Mouse (Mus musculus) embryo, embryonic 9.5 days (tissue): ENCODE results near the gene Phykpl.

ENCODE experiments used
- DNase-seq: peaks from one replicate; pipeline ENCODE4 v3.0.0-alpha.2; 2017; ENCODE audit errors: extremely low spot score

Phykpl gene

DNA sequence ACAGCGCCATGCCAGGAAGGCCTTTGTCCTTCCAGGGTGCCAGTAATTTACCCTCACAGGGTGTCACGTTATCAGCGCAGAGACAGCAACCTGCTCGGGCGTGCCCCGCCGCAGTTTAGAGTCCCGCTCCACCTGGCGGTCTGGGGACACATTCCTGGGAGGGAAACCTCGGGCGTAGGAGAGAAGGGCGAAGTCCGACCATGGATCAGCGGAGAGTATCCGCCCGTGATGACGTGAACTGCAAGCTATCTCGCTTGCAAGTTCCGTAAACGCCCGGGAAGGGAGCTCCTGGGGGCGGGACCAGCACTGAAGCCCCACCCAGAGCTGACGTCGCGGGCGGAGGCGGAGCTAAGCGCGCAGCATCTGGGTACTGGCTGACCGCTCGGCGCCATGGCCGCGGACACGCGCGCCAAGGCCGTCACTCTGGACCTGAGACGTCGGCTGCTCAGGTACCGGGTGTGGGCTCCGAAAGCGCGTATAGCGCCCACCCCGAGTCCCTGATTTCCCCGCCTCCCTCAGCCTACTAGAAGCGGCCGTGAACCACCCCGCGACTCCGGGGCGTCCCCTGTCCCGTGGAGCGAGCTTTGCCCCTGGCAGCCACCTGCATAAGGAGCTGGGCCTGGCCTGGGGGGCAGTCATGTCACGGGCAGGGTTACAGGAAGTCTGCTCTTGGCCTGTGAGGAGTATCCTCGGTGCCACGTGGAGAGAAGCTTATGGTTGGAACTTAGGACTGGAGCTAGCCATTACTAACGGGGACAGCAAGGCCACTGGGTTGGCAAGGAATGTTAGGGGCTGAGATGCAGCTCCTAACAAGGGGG, at the start of gene Phykpl:
Phykpl (plus strand) TSS at position 327 of the 818 bp plus-strand sequence.
- DNase-seq, result peak; percentile 99

DNA sequence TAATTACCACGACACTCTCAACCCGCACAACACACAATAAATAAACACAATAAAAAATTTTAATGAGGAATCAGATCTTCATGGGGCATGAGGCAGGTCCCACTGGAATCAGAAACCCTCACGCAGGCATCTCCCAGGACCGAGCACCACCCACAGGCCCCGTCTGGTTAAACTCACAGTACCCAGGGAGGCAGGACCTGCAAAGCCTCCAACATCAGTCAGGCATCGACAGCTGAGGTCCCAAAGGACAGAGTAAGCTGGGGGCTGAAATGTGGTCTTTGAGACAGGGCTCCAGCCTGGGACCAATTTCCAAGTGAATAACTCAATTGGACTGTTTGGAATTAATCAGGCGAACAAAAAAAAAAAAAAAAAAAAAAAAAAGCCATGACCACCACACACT, 46.2 kb upstream of the Phykpl start:
- no peak for DNase-seq

DNA sequence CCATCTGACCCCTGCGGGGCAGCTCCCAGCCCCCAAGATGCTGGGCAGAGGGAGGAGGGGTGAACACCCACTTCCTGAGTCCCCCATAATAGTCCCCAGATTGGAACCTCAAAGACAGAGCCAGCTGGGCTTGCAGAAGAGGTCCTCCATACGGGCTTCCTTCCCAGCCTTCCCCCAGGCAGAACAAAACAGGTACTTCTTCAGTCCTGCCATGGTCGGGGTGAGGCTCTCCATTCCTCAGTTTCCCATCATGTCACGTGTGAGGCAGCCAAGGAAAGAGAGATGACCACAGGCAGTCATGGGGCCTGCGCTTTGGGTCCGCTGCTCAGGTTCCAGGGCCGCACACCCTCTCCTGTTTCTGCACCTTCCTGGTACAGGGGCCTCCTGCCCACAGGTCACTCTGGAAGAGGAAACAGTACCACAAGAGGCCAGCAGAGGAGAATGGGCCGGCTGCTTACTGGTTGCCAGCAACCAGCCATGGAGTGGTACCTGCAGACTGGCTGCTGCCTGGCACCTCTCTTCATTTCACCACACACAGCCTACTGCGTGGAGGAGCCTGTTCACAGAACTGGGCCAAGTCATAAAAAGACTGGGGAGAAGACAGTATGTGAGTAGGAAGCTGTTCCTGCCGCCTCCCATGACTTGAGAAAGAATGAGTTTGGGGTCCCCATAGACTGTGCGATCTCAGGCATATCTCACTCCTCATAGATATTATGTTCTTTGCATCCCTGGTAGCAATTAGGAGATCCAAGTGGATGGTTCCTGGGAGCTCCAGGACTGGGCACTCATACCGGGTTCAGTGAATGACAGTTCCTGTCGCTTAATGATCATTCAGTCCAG, 45.4 kb upstream of the Phykpl start:
- no peak for DNase-seq

DNA sequence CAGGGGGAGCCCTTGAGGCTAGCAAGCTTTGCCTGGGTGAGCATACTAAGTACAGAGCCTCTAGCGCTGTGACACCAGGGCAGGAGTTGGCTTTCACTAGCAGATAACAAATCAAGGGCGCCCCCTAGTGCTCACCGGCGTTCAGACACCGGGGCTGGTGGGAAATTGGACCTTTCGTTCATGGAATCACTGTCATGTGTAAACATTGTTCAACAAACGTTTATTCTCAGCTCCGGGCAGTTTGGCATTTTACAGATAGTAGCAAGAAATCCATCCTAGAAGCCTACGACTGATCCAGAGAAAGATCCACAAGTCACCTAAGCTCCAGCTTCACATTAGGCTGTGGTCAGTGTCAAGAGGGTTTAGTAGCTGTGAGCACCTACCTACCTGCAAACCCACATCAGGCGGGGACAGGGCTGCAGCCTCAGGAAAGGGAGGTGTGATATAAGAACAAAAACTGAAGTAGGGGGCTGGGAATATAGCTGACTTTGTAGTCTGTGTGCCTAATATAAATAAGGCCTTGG, 44.7 kb upstream of the Phykpl start:
- peak; percentile 94 for DNase-seq

DNA sequence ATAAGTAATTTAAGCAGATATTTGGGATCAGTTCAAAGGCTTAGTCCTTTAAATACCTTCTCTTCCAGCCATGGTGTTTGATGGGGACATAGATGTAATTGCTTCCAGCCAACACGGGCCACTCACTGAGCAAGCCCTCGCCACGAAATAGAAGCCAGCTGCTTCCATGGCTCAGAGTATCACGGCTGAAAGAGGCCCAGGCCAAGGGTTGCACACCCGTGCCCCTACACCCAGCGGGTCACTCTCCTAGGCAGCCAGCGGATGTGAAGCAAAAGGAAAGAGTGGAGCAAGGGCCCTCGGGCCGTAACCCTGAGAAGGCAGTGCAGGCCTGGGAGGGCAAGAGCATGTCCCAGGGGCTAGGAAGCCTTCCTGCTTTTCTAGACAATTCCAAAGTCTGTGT, 42.1 kb upstream of the Phykpl start:
- DNase-seq, result peak; percentile 60

DNA sequence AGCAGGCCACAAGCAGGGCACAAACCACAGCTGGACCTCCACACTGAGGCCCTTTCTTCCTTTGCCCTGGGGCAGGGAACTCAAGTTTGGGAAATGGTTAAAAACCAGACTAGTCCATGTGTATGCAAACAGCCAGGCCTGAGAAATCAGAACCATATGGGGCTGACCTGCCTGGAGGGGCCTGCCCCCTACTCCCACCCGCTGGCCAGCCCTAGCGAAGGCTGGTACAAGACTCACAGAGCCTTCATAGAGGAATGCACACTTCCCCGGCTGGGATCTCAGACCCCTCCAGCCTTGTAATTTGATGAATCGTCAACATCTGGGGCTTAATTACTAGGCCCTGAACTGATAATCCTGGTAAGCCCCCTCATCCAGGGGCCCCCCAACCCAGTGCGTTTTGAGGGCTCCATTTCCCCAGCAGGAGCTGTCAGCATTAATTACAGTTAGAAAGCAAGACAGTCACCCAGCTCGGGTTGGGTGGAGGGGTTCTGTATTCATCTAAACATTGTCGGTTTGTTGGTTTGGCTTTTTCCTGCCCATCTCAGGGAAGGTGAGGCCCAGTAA, 41.0 kb upstream of the Phykpl start:
- DNase-seq, result peak; percentile 61

DNA sequence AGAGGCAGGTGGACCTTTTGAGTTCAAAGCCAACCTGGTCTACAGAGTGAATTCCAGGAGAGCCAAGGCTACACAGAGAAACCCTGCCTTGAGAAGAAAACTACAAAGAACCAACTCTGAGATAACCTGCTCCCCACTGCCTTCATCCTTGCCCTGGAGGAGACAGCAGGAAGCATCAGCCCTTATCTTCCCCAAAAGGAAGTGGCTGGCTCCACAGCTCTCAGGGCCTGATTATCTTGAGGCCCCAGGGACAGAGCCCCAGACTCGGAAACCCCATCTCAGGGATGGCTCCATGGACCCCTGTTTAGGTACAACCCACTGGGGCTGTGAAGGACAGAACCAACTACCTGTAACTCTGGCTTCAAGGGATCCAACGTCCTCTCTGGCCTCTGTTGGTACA, 40.1 kb upstream of the Phykpl start:
- DNase-seq, result no peak

DNA sequence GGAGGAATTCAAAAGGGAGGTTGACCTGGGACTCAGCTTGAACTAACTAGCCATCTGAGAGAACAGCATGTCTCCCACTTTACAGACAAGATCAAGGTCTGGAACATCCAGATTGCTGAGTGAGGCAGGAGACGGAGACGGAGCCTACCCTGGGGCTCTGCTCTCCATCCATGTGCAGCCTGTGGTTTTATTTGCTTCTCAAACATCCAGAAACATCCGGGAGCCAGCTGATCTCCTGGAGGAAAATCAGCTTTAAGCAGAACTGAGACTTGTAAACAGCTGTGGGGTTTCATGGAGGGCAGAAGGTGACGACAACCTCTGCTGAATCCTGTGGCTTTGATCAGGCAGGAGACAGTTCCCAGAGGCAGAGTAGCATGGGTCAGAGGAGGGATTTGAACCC, 38.7 kb upstream of the Phykpl start:
- DNase-seq, result no peak

DNA sequence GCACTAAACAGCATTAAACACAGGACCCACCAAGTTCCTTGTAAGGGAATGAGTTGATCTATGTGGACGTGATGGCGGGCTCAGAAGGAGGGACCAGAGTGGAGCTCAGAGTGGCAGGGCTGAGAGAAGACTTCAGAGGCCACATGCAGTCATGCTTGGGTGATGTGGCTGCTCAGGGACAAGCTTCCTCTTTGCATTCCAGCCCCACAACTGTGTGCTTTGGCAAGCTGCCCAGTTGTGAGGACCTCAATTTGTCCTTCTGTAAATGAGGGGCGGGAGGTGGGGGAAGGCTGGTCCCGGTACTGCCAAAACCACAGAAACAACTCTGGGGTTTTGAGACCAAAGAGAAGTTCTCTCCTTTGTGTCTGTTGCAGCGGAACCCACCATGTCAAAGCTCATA, 33.3 kb upstream of the Phykpl start:
- no peak for DNase-seq

DNA sequence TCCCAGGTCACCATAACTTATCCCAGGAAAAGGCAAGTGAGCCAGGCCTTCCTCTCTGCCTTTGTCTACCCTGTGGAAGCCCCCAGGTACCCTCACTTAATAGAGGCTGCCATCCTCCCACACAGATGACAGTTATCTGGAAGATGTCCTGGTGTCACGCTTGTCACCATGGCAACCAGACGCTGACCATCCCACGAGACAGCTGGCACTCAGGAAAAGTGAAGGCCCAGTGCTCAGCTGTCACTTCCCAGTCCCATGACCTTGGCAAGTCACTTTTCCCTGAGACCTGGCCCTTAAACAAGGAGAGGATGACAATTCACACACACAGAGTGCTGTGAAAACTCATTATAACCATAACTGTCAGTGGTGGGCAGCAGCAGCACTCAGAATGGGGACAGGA, 32.5 kb upstream of the Phykpl start:
- no peak for DNase-seq

DNA sequence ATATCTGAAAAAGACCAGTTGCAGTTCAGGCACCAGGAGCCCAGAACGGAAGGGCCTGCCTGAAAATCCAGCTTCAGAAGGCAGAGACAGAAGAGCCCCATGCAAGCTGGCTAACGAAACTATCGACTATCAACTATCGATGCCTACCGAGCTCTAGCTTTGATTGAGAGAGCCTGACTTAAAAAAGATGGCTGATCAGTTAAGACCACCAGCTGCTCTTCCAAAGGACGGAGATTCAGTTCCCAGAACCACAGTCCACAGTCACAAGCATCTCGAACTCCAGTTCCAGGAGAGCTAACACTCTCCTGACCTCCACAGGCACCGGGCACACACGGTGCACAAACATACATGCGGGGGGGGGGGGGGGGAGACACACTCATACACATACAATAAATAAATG, 30.0 kb upstream of the Phykpl start:
- DNase-seq, result no peak

DNA sequence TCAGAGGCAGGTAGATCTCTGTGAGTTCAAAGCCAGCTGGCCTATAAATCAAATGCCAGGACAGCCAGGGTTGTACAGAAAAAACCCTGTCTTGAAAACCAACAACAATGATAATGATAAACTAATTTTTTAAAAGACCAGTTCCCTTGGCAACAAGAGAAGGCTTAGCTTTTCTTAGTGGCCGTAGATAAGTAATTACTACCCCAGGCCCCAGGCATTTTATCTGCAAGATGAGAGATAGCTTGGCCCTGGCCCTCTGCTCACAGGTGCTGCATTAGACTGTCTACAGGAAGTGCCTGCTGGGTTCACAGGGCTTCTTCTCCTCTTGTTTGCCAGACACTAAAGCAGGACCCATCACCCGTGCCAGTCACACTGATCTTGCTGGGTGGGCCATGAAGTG, 29.5 kb upstream of the Phykpl start:
- no peak for DNase-seq

DNA sequence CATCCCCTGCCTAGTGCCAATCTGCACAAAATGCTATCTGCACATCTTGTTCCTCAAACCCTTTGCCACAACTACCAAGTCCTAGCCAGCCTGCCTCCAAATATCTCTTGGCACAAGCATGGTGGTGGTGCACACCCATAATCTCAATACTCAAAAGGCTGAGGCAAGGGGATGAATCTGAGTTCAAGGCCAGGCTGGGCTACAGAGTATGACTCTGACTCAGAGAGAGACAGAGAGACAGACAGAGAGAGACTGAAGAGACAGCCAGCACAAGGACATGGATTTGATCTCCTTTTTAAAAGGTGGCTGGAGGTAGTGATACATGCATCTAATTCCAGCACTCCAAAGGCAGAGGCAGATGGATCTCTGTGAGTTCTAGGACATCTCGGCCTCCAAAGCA, 21.3 kb upstream of the Phykpl start:
- no peak for DNase-seq

DNA sequence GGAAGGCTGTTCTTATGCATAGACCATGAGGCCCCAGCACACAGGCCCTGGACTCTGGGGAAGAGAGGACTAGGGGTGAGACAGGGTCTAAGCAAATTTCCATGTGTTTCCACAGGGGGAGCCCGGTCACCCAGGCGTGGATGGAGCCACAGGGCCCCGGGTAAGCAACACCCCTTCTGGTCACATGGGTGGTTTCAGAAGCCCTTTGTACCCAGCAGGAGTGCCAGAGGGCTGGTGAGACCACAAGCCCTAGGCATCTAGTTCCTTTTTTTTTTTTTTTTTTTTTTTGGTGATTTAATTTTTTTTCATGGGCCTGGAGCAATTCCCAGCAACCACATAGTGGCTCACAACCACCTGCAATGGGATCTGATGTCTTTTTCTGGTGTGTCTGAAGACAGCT, 19.5 kb upstream of the Phykpl start:
- no peak for DNase-seq

DNA sequence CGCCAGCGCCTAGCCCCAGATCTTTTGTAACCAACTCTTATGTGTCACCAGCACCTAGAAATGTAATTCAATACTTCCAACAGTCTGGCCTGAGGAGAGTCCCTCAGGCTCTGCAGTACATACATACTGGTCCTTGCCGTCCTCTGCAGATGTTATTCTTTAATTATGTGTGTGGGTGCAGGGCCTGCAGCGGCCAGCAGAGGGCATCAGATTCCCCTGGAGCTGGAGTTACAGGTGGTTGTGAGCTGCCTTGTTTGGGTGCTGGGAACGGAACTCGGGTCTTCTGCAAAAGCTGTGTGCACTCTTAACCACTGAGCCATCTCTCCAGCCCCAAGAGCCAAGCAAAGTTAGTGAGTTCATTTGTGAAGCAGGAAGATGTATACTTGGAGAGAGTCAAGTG, 18.6 kb upstream of the Phykpl start:
- no peak for DNase-seq

DNA sequence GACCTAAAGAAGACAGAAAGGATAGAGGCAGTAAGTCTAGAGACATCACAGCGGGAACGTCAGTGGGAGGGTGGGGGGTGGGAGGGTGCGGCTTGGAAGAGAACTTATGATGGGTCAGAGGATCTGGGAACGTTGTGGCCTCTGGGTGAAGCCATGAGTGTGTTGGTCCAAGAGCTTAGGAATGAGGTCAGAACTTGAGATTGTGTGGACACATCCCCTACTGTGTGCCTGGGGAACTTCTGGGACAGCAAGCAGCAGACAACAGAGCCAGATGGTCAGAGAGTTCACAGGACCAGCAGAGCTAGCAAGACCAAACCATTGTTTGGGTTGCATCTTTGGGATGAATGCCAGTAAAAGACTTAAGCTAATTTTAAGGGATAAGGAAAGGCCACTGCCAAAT, 15.8 kb upstream of the Phykpl start:
- no peak for DNase-seq

DNA sequence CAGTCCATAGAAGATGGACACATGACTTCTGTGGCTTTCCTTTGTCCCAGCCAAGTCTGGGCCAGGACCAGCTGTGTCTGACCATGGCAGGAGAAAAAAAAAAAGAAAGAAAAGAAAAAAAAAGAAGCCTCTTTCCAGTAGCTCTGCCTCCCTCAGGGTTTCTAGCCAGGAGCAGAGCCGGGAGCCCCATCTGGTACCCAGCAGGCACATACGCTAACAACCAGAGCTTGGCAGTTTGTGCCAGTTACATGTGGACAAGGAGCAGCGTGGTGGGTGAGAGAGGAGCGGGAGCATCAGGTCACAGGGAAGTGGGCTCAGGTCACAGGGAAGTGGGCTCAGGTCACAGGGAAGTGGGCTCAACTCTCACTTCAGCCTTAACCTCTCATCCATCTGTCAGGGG, 8.1 kb upstream of the Phykpl start:
- DNase-seq, result no peak

DNA sequence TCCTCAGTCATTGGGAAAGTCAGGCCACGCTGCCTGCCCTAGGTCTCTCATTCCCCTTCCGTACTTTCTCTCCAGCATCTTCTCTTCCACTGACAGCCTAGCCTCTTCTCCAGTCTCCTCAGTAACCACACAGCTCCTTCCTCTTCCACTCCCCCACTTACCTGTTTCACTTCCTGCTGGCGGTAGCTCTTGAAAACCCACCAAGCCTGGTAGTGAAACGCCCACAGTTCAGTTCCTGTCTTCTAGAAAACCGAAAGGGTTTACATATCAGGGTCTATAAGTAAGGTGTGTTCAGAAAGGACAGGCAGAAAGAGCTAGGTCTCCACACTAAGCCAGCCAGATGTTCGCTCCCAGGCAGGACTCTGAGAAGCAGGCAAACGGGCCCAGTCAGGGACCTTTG, 7.0 kb upstream of the Phykpl start:
- DNase-seq, result no peak

DNA sequence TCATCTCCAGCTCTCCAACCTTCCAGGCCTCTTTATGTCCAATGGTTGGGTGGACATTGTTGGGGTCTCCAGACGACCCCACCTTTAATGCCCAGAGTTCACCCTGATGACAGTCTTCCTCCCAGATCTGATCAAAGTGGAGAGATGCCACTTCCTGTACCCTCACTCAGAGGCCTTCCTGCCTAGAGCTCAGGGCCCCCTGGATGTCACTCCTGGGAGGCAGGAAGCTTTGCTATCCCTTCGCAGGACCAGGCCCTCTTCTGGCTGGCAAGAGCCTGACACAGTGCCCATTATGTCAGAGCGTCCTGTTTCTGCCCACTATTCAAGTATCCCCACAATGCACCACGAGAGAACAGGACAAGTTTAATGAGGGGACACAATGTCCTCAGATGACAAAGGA, 5.5 kb upstream of the Phykpl start:
- no peak for DNase-seq

DNA sequence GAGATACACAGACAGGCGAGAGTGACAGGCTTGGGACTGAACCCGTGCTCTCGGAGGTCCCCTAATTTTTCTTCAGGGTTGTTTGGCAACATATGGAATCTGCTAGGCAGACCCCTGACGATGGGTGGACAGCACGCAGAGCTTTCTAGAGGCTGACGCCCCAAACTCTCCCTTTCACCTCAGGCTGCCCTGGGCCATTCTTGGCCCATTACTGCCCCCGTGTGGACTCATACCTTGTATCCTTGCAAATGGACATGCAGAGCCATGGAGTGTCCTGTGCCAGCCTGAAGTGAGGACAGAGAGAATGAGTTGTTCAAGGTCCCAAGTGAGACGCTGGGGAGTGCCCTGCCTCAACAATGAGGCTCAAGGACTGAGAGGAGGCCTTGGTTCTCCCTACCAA, 1.8 kb upstream of the Phykpl start:
- DNase-seq, result peak; percentile 85

DNA sequence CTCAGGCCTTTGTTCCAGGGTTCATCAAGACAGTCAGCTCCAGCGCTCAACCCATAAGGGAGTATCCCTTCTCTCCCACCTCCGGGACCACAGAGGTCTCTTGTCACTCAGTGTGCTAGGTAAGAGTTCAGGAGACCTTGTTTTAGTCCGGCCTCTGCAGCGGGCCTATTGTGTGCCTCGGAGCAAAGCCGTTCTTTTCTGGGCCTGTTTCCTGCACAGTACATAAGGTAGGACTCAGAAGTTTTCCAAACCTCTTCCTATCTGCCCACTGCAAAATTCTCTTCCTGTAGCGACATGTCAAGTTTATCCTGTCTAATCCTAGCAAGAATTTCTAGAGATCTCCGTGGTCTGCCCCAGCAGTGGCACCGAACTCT, 513 bp upstream of the Phykpl start:
- no peak for DNase-seq

DNA sequence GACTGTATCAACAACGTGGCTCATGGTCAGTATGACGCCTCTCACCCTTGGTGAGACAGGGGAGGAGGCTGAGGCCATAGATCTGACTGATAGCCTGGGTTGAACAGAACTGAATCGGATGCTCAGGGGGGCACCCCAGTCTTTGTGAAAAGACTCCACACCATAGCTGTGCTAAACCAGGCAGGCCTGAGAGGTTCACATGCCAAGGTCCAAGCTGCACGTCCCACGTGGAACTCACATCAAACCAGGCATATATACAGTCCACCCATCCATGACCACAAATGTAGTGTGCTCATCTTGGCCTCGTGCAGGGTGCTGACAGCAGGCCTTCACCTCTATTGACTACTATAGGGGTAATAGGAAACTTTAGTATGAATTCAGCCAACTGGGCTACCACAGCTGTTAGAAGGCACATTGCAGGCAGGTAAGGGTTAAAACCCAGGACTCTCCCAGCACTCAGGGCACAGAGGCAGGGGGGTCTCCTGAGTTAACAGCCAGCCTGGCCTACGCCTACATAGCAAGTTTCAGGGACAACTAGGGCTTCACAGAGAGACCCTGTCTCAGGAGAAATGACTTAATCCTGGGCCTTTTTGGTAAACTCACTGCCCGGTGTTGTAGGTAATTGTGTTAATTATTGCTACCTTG, 1.2 kb downstream of the Phykpl start:
- DNase-seq, result no peak
